Mouse (Mus musculus): ENCODE data around the gene Rab35.

DNA sequence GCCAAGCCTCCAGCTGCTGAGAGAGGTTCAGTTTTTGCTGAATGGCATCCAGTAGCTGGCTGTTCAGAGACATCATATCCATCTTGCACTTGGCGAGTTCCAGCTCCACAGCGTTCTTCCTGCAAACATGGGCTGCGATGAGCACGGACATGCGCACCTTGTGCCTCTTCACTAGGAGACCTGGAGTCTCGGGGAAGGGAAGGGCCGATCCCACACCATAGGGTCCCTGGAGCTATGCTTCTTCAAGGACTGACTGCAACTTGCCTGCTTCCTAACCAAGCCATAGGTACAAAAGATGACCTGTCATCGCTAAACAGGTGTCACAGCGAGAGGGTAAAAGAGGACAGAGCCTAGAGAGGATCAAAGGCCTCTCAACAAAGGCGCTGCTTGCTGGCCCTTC is 20.1 kb downstream of the Rab35 start:
- TF ChIP-seq CTCF (IDR thresholded peaks at IDR 0.05; ENCODE audit: low read depth, low read length) (no peak), GATA1 (IDR thresholded peaks at IDR 0.05; ENCODE audit: borderline replicate concordance, low read length) (no peak), TAL1 (conservative IDR thresholded peaks at IDR 0.05; ENCODE audit: low read depth, low read length) (no peak)

Measured in G1E (cell line).